Mouse (Mus musculus) erythroblast, embryonic 14.5 days (primary cell): Measurements from ENCODE around the gene Wwc1.

Source experiments
- GATA1 ChIP-seq: IDR thresholded peaks from 2 replicates; pipeline ENCODE4 v1.6.1; 2012; ENCODE audit warnings: low read length, inconsistent platforms, mixed read lengths
- TAL1 ChIP-seq: IDR thresholded peaks from 3 replicates; pipeline ENCODE4 v1.6.1; 2012; ENCODE audit warnings: low read length, inconsistent platforms, mixed read lengths

GRCm38 (mm10) chr11:35855567-35855966, 124.8 kb downstream of the Wwc1 start:
- TF ChIP-seq GATA1 (no peak), TAL1 (no peak)
